Mouse (Mus musculus): ENCODE data around the gene Med4. TPM values are rescaled to one million over a fixed set of nuclear protein-coding genes. Genes with fewer than 3 reads are reported as not detected.

Gene Med4
- polyA plus RNA-seq, 1 experiment from 2014 or later: 20.4 TPM

DNA sequence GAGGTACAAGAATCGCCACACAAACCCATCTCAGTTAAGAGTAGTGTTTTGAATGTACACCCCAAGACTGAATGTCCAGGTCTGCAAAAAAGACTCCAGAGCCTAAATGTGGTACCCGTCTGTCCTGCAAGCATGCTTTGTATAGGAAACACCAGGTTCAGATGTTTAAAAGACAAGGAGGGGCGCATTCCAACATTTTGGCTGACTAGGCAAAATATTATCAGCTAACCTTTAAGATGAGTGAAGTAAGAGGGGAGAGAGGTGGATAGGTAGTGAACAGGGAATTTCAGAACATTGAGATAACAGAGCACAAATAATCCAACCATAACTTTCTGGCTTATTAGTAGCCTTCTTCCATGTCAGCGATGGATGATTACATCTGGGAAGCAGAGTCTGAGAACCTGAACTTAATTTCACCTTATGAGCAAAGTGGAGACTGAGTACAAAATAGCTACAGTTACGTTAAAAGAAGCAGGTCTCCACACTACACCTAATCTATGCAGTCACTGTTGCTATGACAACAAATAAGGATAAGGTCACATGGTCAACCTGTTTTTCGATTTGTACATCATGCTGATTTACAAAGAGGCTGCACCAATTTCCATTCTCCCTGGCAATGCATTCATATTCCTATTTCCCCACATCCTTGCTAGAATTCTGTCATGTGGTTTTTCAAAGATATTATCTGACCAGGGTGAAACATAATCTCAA, 24.1 kb downstream of the Med4 start:
- no peak for TF ChIP-seq EP300 (IDR thresholded peaks at IDR 0.05; ENCODE audit: low read depth)
- no peak for TF ChIP-seq CTCF (IDR thresholded peaks at IDR 0.05; ENCODE audit: low read depth)
- no peaks in the 10 kb centered on the region for H3K4me1 ChIP-seq (ENCODE audit: insufficient read depth)
- H3K36me3 ChIP-seq (replicated peaks; ENCODE audit: insufficient read depth, low read length): no peaks in the 10 kb centered on the region
- H3K4me3 ChIP-seq (ENCODE audit: low read depth, low read length): no peak overlapping the region
- H3K4me2 ChIP-seq (ENCODE audit: low read depth, low read length): no peak overlapping the region
- no peak overlapping the region for H3K9ac ChIP-seq (replicated peaks)
- 62% methylated on average over 6 of the region's 6 CpGs for WGBS (ENCODE audit: insufficient replicate concordance)
- H3K27me3 ChIP-seq (ENCODE audit: insufficient read depth, low read length): no peaks in the 10 kb centered on the region
- DNase-seq: no peak
- no peak for ATAC-seq
- H3K27ac ChIP-seq (ENCODE audit: low read depth): no peak overlapping the region
- H3K9me3 ChIP-seq (ENCODE audit: low read length): no peaks in the 10 kb centered on the region

DNA sequence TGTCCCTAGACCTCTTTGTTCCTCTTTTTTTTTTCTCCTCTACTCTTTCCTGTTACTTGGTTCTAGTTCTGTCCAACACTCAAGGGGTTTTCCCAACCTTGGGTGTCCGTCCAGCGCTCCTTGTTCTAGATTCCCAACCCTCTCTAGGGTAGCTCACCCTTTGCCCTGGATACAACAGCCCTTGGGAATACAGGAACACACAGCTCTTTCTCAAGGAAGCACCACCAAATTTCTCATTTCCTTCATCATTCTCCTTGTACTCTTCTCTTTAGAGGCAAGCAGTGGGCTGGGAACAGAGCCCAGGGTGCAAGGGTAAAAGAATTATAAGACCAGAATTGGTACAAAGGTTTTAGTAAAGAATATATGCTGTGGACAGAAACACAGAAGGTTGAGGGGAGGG, 25.8 kb downstream of the Med4 start:
- Histone ChIP-seq H3K4me2 (ENCODE audit: low read depth, low read length) (no peak overlapping the region), H3K9me3 (ENCODE audit: low read length) (no peaks in the 10 kb centered on the region), H3K9ac (replicated peaks) (no peak overlapping the region), H3K27me3 (ENCODE audit: insufficient read depth, low read length) (no peaks in the 10 kb centered on the region), H3K27ac (ENCODE audit: low read depth) (no peak overlapping the region), H3K4me1 (ENCODE audit: insufficient read depth) (no peaks in the 10 kb centered on the region), H3K4me3 (ENCODE audit: low read depth, low read length) (no peak overlapping the region), H3K36me3 (replicated peaks; ENCODE audit: insufficient read depth, low read length) (no peaks in the 10 kb centered on the region)
- ATAC-seq (no peak), DNase-seq (no peak)
- TF ChIP-seq CTCF (IDR thresholded peaks at IDR 0.05; ENCODE audit: low read depth) (no peak), EP300 (IDR thresholded peaks at IDR 0.05; ENCODE audit: low read depth) (no peak)
- 56% methylated on average over 2 of the region's 2 CpGs for WGBS (ENCODE audit: insufficient replicate concordance)

DNA sequence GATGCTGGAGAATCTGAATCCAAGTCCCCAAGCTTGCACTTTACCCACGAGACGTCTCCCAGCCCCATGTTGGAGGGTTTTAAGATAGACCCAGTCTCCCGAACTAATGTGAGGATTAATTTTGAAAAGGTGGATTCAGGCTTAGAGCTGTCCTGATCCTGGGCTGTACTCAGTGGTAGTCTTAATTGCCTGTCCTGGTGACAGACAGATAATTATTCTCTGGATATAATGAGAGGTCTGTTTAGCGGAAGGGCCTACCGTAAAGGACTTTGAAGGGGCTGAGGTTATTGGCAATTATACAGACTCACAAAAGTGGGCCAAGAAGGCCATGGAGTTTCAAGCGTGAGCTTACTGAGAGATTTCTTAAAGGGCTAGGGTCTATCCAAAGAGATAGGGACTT, 34.0 kb downstream of the Med4 start:
- no peaks in the 10 kb centered on the region for H3K4me1 ChIP-seq (ENCODE audit: insufficient read depth)
- H3K36me3 ChIP-seq (replicated peaks; ENCODE audit: insufficient read depth, low read length): no peaks in the 10 kb centered on the region
- ATAC-seq (no peak), DNase-seq (no peak)
- no peak overlapping the region for H3K27ac ChIP-seq (ENCODE audit: low read depth)
- TF ChIP-seq EP300 (IDR thresholded peaks at IDR 0.05; ENCODE audit: low read depth): no peak
- TF ChIP-seq CTCF (IDR thresholded peaks at IDR 0.05; ENCODE audit: low read depth): no peak
- 75% methylated on average over 6 of the region's 6 CpGs for WGBS (ENCODE audit: insufficient replicate concordance)
- no peaks in the 10 kb centered on the region for H3K9me3 ChIP-seq (ENCODE audit: low read length)
- no peak overlapping the region for H3K4me2 ChIP-seq (ENCODE audit: low read depth, low read length)
- no peak overlapping the region for H3K9ac ChIP-seq (replicated peaks)
- no peaks in the 10 kb centered on the region for H3K27me3 ChIP-seq (ENCODE audit: insufficient read depth, low read length)
- H3K4me3 ChIP-seq (ENCODE audit: low read depth, low read length): no peak overlapping the region

DNA sequence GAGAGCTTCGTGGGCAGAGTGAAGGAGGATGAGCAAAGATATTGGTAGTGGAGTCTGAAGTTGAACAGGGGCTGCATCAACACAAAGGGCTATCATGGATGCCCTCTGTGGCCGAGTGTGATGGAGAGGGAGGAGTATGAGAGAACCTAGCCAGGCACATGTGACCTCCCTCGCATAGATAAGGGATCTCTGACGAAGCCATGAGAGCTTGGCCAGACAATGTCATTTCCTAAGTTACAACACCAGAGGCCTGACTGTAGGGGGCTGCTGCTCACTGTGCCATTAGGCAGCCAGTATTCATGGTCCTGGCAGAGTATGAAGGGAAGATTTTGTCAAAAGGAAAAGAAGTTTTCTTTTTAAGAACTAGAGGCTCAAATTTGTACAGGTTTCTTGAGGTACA, 37.2 kb downstream of the Med4 start:
- Histone ChIP-seq H3K9ac (replicated peaks) (no peak overlapping the region), H3K36me3 (replicated peaks; ENCODE audit: insufficient read depth, low read length) (no peaks in the 10 kb centered on the region), H3K4me1 (ENCODE audit: insufficient read depth) (peaks cover under 1% of the 10 kb centered on the region), H3K4me2 (ENCODE audit: low read depth, low read length) (no peak overlapping the region), H3K4me3 (ENCODE audit: low read depth, low read length) (no peak overlapping the region), H3K27me3 (ENCODE audit: insufficient read depth, low read length) (no peaks in the 10 kb centered on the region), H3K9me3 (ENCODE audit: low read length) (no peaks in the 10 kb centered on the region), H3K27ac (ENCODE audit: low read depth) (no peak overlapping the region)
- ATAC-seq (no peak), DNase-seq (no peak)
- no peak for TF ChIP-seq EP300 (IDR thresholded peaks at IDR 0.05; ENCODE audit: low read depth)
- WGBS (ENCODE audit: insufficient replicate concordance): 34% methylated on average over 4 of the region's 4 CpGs

DNA sequence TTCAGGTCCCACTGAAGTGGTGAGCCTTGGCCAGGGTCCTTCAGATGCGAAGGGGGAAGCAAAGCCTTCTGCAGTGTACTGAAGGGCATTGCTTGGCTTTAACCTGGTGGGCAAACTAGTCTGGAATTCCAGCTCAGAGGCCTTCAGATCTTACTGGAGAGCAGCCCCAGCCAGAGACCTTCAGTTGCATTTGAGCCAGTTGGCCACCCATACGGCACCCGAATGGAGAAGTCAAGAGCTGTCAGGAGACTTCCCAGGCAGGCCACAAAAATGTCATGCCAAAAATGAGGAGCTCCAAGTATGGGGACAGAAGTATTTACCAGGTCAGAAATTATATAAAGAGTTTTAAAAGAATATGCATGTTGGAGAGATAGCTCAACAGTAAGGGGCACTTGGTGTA, 38.2 kb downstream of the Med4 start, which contains the start of gene Nudt15:
TSS of gene Nudt15 (minus strand) at position 192 of the 400 bp plus-strand sequence.
- H3K9ac ChIP-seq (replicated peaks): no peak within 1 kb of the TSS
- no peak within 1 kb of the TSS for H3K27ac ChIP-seq (ENCODE audit: low read depth)
- no peaks in the 10 kb centered on the region for H3K36me3 ChIP-seq (replicated peaks; ENCODE audit: insufficient read depth, low read length)
- ATAC-seq: no peak
- H3K4me3 ChIP-seq (ENCODE audit: low read depth, low read length): no peak within 1 kb of the TSS
- TF ChIP-seq CTCF (IDR thresholded peaks at IDR 0.05; ENCODE audit: low read depth): no peak
- TF ChIP-seq EP300 (IDR thresholded peaks at IDR 0.05; ENCODE audit: low read depth): no peak
- DNase-seq: no peak
- WGBS (ENCODE audit: insufficient replicate concordance): 80% methylated on average over 3 of the region's 3 CpGs
- no peaks in the 10 kb centered on the region for H3K27me3 ChIP-seq (ENCODE audit: insufficient read depth, low read length)
- H3K9me3 ChIP-seq (ENCODE audit: low read length): no peaks in the 10 kb centered on the region
- peaks cover 5% of the 10 kb centered on the region for H3K4me1 ChIP-seq (ENCODE audit: insufficient read depth)
- H3K4me2 ChIP-seq (ENCODE audit: low read depth, low read length): no peak within 1 kb of the TSS

DNA sequence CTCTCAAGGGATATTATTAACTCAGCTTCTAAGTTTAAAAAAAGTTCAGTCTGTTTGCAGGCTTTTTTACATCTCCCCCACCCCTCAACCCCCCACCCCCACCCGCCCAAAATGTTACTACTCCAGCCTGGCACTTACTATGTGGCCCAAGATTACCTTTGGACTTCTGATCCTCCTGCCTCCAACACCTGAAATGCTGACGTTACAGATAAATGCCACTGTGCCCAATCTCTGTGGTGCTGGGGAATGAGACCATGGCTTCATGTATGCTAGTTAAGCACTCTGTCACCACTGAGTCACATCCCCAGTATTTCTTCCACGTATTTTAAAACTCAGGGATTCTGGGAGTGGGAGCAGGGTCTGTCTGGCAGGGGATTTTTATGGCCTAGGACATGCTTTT, 40.5 kb downstream of the Med4 start:
- H3K27me3 ChIP-seq (ENCODE audit: insufficient read depth, low read length): no peaks in the 10 kb centered on the region
- no peaks in the 10 kb centered on the region for H3K36me3 ChIP-seq (replicated peaks; ENCODE audit: insufficient read depth, low read length)
- no peak overlapping the region for H3K9ac ChIP-seq (replicated peaks)
- H3K9me3 ChIP-seq (ENCODE audit: low read length): no peaks in the 10 kb centered on the region
- ATAC-seq (no peak), DNase-seq (no peak)
- no peak overlapping the region for H3K27ac ChIP-seq (ENCODE audit: low read depth)
- TF ChIP-seq EP300 (IDR thresholded peaks at IDR 0.05; ENCODE audit: low read depth) (no peak), CTCF (IDR thresholded peaks at IDR 0.05; ENCODE audit: low read depth) (no peak)
- H3K4me3 ChIP-seq (ENCODE audit: low read depth, low read length): no peak overlapping the region
- no peak overlapping the region for H3K4me2 ChIP-seq (ENCODE audit: low read depth, low read length)
- 47% methylated on average over 3 of the region's 3 CpGs for WGBS (ENCODE audit: insufficient replicate concordance)
- peaks cover 21% of the 10 kb centered on the region for H3K4me1 ChIP-seq (ENCODE audit: insufficient read depth)

All from liver, postnatal 0 days (tissue).